Mouse (Mus musculus): Measurements from ENCODE around the gene Disp1.

The Disp1 gene

DNA sequence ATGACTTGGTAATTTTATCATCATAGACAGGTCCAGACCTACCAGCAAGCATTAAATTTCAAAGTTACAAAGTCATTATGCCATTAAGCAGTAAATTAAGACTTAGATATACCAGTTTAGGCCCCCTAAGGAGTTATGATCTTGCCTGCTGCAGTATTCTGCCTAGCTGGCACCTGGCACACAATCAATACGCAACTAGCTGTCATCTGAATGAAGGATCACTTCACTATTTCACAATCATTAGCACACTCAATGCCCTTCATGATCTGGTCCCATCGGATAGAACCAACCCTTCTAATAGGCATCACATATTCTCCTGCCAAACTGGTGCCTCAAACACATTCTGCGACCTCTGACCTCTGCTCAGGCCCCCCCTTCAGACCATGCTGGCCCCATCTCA lies 14.2 kb downstream of the Disp1 start:
- in situ Hi-C loops (cut with MboI, MseI): no loop called here

DNA sequence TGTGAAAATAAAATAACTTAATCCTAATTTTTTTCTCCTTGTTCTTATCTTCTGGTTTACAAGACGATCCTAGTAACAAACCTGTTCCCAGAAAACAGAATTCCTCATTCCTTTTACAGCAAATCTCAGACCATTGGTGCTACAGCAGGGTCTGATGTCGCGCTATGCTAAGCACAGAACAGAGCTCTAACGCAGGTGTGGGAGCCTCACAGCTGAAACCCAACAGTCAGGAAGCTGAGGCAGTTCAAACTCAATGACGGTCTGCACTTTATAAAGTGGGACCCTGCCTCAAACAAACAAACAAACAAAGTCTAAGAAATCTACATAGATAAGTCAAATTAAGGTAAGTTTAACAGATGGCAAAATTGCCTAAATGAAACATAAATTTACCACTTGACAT lies 20.4 kb downstream of the Disp1 start:
- in situ Hi-C loops (cut with MboI, MseI): no loop called here

DNA sequence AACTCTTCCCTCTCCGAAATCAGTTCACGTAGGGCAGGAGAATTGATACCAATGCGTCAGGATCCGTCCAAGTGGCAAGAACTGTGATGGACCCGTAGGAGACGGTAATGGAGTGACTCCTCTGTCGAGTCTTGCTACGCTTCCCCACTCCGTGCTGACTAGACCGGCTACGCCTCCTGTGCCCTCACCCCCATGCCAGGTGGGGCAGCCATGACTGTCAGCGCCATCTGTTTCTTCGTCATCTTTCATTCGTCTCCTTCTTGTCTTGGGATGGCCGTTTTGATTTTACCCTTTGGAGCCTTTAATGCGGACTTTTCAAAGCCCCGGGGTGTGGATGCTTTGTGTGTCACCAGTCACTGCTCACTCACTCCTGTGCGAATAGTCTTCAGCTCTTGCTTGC lies 26.6 kb downstream of the Disp1 start:
- in situ Hi-C loops (cut with MboI, MseI): no loop called here

- in situ Hi-C loops (cut with MboI, MseI): no loop called here
Observed at GRCm38 (mm10) chr1:183194151-183194550, 27.2 kb downstream of the Disp1 start.

GRCm38 (mm10) chr1:183191398-183191797 lies 29.9 kb downstream of the Disp1 start:
- in situ Hi-C loops (cut with MboI, MseI): no loop called here

DNA sequence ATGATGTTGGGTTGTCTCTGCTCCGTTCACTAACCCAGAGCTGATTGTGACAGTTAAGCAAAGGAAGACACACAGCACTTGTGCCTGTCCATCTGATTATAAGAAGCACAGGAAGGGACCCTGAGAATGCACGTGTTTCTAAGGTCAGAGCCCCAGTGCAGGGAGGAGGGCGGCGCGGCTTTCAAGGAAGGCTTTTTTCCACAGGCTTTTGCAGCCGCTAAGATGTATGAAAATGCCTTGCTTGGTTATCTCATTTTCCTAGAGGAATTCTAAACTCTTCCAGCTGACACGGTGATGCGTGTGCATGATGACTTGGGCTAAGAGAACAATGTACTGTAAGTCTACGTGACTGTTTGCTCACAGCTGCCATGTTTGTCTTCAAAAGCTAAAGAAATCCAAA lies 30.9 kb downstream of the Disp1 start:
- in situ Hi-C loops (cut with MboI, MseI): no loop called here

- in situ Hi-C loops (cut with MboI, MseI): no loop called here
Observed at GRCm38 (mm10) chr1:183189014-183189662, 32.2 kb downstream of the Disp1 start.

DNA sequence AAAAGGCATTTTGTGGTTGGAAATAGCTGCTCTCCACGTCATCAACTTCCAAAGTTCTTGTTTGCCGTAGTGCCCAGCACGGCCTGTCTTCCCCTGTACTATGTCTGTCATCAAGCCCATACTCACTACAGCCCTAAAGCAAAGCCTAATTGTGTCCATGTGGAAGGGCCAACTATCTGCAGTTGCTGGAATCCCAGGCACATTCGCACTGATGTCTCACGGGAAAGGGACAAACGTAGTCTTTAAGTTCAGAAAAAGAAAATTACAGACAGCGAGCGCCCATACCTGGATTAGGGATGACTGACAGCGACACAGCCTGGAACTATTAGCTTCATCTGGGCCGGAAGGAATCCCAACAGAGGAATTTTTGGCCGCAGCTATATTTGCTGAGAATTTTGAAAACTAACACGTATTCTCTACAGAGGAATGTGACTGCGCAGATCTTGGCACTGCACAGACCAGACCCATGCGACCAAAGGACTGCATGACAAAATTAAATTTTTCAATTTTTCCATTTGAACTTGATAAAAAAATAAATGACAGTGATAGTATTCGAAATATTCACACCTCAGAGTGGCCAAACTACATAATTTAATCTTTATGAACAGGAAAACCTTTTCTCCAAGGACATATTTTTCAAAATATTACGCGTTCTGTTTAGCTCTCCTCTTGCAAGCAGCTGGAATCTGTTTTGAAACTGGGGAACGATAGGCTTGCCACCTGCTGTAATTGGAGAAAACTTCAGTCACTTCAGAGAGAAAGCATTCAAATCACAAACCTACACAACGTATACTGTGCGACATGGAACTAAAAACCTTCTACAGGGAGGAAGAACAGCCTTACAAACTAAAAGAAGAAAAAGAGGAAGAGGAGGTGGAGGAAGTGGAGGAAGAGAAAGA lies 33.0 kb downstream of the Disp1 start:
- in situ Hi-C loops (cut with MboI, MseI): no loop called here

- in situ Hi-C loops (cut with MboI, MseI): no loop called here
Observed at GRCm38 (mm10) chr1:183185560-183185959, 35.8 kb downstream of the Disp1 start.

GRCm38 (mm10) chr1:183184681-183185080 lies 36.6 kb downstream of the Disp1 start:
- in situ Hi-C loops (cut with MboI, MseI): no loop called here

DNA sequence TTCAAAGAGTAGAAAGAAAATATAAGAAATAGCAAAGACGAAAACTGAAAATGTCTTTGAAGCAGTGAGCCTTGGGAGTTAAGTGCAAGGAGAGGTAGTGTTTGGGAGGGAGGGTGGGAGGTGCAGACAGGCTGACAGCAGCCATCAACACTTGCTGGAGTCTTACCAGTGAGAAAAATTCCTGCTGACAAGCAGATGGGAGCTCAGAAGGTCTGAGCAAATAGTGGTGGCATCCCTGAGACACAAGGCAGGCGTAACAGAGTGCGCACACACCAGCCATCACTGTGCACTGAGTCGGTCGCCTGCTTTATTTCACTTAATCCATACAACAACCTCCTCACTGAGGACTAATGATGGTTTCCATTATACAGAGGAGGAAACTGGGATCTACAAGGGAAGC lies 37.8 kb downstream of the Disp1 start:
- in situ Hi-C loops (cut with MboI, MseI): no loop called here

DNA sequence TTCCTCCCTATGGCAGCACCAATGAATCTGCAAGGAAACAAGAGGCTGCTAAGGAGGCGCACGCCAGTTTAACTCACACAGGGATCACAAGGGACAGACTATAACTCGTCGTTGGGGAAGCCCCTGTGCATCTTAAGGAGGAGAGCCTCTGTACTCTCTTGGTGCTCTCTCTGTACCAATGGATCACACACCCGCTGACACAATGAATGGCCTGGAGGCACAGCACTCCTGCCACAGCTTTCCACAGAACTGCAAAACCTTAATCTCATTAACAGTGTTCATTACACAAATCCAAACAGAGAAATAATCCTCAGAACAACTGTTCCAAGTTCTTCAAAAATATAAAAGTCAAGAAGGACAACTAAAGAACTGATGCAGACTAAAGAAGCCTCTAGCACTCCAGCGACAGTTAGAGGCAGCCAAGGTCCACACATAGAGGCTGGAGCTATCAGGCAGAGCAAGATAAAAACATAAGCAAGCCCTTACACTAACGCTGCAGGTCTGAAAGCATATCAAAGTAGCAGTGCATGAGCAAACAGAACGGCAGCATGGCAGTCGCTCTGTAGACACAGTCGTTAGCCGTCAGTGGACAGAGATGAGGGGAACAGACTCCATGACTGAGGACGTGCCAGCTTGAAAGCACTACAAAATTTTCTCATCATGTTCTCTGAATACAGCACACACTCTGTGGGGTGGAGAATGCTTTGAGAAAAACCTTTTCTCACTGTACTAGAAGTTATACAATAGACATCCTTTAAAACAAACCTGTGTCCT lies 38.5 kb downstream of the Disp1 start:
- in situ Hi-C loops (cut with MboI, MseI): no loop called here

GRCm38 (mm10) chr1:183181030-183181395 lies 40.3 kb downstream of the Disp1 start:
- in situ Hi-C loops (cut with MboI, MseI): no loop called here

DNA sequence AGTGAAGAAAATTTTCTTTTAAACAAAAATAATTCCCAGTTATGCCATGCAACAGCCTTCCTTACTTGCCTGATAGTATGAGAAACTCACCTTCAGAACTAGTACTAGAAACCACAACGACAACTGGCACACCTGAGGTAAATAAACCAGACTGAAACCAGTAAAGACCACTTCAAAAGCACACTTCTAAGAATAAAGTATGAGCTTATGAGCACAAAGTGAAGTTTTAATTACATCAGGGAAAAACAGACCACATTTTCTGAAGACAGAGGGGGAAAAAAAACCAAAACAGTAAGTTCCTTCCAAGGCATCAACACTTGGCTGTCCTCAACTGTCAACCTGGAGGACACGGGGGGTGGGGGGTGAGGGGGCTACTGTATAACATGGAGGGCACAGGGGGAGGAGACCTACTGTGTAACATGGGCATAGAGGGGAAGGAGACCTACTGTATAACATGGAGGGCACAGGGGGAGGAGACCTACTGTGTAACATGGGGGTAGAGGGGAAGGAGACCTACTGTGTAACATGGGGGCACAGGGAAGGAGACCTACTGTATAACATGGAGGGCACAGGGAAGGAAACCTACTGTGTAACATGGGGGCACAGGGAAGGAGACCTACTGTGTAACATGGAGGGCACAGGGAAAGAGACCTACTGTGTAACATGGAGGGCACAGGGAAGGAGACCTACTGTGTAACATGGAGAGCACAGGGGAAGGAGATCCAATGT lies 40.9 kb downstream of the Disp1 start:
- in situ Hi-C loops (cut with MboI, MseI): no loop called here

DNA sequence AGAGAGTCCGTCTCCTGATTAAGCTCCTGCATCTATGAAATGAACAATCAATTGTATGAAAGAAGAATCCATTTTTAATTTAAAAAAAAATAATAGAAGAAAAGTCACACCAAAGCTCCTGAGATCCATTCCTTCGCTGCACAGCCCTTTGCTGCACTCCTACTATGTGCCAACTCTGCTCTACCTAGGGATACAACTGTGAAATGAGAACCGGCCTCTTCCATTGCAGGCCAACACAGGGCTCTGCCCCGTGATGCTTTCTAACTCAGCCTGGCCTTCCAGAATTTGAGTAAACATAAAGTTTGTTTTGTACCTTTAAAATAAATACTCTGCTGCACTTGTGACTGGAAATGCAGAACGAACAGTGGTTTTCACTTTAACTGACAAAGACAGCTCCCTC lies 42.0 kb downstream of the Disp1 start:
- in situ Hi-C loops (cut with MboI, MseI): no loop called here

GRCm38 (mm10) chr1:183175236-183175635 lies 46.1 kb downstream of the Disp1 start:
- in situ Hi-C loops (cut with MboI, MseI): no loop called here

GRCm38 (mm10) chr1:183171095-183171494 lies 50.2 kb downstream of the Disp1 start:
- in situ Hi-C loops (cut with MboI, MseI): no loop called here

DNA sequence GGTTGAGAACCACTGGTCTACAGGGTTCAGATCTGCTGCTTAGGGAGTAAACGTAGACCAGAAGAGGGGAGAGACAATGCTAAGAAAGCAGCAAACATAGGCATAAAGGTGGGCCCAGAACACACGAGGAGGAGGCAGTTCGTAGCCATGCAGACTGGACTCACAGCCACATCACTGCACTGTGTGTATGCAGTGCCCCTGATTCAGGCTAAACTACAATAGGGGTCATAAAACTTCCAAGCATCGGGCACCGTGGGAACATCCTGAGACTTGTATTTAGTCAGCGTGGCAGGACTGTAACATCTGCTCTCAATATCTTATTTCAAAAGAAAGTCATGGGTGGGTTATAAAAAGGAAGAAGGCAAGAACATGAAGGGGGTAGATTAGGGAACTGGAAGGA lies 52.9 kb downstream of the Disp1 start:
- in situ Hi-C loops (cut with MboI, MseI): no loop called here

GRCm38 (mm10) chr1:183167776-183168175 lies 53.5 kb downstream of the Disp1 start:
- in situ Hi-C loops (cut with MboI, MseI): no loop called here

DNA sequence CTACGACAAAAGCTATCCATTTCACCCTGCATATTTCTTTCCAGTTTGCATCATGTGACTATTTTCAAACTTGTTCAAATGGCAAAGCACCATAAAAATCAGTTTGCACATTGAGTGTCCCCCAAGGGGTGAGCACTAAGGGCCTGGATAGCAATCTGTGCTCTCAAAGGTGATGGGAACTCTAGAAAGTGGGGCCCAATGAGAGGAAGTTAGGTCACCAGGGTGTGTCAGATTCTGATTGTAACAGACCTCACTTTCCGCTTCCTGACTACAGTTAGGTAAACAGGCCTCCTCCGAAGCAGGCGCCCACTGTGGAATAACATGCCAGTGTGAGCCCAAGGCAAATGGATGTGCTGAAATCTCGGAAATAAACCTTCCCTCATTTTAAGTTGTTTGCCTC lies 54.6 kb downstream of the Disp1 start:
- in situ Hi-C loops (cut with MboI, MseI): no loop called here

DNA sequence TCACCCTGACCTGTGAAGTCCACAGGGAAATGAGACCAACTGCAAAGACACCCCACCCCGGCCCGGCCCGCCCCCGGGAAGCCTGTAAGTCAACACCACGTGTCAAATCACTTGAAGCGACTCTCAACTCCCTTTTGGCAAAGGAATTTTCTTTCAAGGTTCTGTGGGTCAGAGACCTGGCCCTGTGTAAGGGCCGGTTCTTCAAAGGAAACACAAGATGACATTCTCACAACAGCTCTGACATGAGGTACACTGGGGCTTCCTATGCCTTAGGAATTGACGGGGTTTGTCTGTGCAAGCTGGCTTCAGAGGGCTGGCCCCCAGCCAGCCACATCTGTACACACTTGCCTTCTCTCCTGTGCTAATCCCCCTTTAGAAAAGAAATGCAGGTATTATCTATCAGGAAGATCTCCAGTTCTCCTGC lies 56.7 kb downstream of the Disp1 start:
- in situ Hi-C loops (cut with MboI, MseI): no loop called here

- in situ Hi-C loops (cut with MboI, MseI): no loop called here
Observed at GRCm38 (mm10) chr1:183164190-183164580, 57.1 kb downstream of the Disp1 start.

All from T-helper 17 cell (primary cell).